Mouse (Mus musculus) retina, postnatal 1 day (tissue): Measurements from ENCODE around the gene Mxd4.

ENCODE experiments used
- DNase-seq: peaks from one replicate; pipeline ENCODE4 v3.0.0-alpha.2; 2012

Mxd4 gene

GRCm38 (mm10) chr5:34187601-34188316 lies at the start of gene Mxd4:
Mxd4 (minus strand) TSS chr5:34187720.
- DNase-seq: peak; percentile 100

- peak; percentile 36 for DNase-seq
These were observed 48.4 kb upstream of the Mxd4 start for GRCm38 (mm10) chr5:34235898-34236420.

DNA sequence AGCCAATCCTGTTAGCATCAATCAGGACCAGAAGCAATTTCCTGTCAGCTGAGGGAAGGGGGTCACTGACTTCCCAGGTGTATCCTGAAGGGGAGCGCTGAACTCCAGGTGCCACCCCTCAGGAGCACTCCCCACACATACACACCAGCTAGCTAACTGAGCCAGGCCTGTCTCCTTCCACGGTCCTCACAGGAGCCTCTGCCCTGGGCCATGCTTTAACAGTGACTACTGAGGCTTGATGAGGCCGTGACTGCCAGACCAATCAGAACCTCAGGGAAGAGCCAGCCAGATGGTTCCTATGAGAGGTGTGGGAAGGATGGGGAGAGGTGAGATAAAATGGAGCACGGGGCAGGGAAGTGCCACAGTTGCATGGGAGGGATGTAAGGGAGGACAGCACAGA lies 47.5 kb upstream of the Mxd4 start:
- DNase-seq: no peak

GRCm38 (mm10) chr5:34233221-34233515 lies 45.6 kb upstream of the Mxd4 start:
- no peak for DNase-seq

GRCm38 (mm10) chr5:34232481-34233220 lies 45.1 kb upstream of the Mxd4 start:
- DNase-seq: no peak

- no peak for DNase-seq
These were observed 44.4 kb upstream of the Mxd4 start for GRCm38 (mm10) chr5:34231901-34232300.

DNA sequence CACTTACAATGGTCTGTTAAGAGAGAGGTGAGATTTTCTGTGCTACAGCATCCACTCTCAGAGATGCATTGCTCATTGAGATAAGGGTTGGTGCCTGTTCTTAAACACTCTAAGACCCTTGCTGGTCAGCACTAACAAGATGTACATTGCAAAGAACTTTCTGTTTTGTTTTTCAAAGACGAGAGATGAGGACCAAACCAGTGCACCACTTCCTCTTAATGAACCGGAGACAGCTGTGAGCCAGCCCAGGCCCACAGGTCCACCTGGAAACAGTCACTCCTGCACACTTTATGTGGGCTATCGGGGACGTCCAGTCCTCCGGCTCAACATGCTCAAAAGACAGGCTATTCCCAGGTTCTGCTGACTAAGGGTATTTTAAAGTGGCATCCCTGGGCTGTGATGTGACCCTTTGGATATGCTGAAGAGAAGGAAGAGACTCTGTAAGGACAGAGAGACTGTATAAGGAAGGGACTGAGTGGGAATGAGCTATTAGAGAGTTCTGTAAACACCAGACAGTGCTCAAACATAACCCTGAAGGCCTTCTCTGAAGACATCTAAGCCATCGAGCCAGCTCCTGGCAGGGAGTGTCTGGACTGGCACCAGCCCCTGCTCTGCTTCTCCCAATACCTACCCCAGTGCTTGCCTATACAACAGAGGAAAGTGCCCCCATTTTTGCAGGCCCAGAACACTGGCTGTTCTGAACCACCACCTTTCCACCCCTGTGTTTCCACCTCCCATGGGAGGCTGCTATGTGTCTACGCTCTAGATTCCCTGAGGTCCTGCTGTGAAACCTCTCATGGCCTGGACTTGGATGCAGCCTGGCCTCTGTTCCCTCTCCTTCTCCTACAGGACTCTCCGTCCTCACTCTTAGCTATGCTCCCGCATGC lies 43.3 kb upstream of the Mxd4 start:
- DNase-seq: no peak

DNA sequence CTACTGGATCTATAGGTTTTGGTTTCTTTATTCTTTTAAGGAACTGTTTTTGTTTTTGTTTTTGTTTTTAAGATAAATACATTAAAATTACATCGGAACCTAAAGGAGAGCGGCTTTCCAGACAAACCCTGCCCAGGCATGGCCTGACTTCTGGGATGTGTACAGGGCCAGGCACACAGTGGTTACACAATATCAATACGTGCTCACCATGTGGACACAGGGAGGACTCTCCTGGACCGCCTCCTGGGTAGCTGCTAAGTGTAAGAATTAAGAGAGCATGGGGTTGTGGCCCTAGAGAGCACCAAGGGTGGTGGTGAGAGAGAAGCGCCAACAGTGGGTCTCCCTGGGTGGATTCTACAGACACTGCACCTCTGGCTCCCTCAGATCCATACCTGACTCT lies 42.0 kb upstream of the Mxd4 start:
- DNase-seq: no peak

GRCm38 (mm10) chr5:34225516-34225915 lies 38.0 kb upstream of the Mxd4 start:
- no peak for DNase-seq

- no peak for DNase-seq
These were observed 37.0 kb upstream of the Mxd4 start for GRCm38 (mm10) chr5:34224515-34224914.

GRCm38 (mm10) chr5:34220001-34220400 lies 32.5 kb upstream of the Mxd4 start:
- DNase-seq: no peak

GRCm38 (mm10) chr5:34218672-34219071 lies 31.2 kb upstream of the Mxd4 start:
- no peak for DNase-seq

- DNase-seq: no peak
These were observed 30.2 kb upstream of the Mxd4 start for GRCm38 (mm10) chr5:34217756-34218155.

GRCm38 (mm10) chr5:34216025-34216424 lies 28.5 kb upstream of the Mxd4 start:
- no peak for DNase-seq

DNA sequence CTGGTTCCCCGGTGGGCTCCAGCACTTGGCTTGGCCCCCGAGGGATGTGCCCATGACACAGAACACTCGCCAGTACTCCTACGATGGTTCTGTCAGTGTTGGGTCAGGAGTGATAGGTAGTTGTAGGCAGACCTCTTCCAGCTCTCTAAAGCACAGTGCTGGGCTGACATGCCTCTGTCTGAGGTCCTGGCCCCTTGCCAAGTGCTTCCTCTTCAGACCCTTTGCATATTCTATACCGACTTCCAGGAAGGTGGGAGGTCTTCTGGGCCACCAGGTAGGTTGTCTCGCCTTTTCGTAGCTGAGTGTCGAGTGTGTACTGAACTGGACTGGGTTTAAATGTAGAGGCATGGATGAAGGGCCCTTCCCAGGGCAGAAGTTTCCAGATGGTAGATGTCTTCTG lies 26.1 kb upstream of the Mxd4 start:
- DNase-seq: no peak

GRCm38 (mm10) chr5:34210279-34210678 lies 22.8 kb upstream of the Mxd4 start:
- DNase-seq: peak; percentile 88

DNA sequence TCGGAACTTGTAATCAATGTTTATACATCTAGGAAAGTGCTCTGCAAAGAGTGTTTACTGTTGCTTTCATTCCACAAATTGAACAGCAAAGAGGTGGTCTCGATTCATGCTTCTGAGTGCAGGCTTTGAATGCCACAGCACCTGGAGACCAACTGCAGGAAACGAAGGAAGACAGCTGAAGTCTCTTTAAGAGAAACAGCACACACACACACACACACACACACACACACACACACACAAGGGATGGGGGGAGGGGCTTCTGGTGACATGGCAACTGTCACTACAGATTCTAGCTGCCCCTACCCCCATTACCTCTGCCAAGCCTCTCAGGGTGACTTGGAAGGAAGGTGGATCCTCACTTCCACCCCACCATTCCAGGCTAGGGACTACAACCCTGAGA lies 20.0 kb upstream of the Mxd4 start:
- DNase-seq: no peak

DNA sequence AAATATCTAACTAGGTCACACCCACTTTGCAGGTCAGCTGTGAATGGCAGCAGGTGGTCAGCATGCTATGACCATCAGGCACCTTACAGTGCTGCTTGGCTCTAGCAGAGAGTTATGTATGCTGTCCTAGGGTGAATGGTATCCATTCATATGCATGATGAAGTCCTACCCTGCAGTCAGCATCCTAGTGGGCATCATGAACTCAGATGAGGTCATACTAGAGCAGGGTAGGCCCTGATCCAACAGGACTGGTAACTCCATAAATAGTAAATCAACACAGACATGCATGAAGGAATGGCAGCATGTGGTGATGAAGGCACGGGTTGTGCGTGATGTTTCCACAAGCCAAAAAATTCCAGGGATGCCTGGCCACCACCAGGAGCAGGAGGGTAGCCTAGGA lies 18.3 kb upstream of the Mxd4 start:
- DNase-seq: no peak

GRCm38 (mm10) chr5:34204911-34205310 lies 17.4 kb upstream of the Mxd4 start:
- no peak for DNase-seq

DNA sequence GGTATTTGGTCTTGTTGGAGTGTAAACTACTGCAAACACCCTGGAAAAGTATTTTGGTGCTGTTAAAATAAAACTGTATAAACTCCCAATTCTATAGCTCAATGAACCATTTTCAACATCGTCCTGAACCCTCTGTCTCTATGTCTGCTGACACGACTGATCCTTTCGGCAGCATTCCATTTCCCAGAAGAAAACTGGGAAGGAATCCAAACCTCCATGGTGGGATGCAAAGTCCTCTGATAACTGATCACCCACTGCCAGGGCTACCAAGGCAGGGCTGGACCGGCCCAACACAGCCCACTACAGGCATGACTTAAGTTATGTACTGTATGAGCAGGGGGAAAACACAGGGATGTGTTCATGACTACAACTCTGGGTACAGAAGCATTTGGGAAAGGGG lies 14.5 kb upstream of the Mxd4 start:
- no peak for DNase-seq

GRCm38 (mm10) chr5:34201396-34201795 lies 13.9 kb upstream of the Mxd4 start:
- no peak for DNase-seq

DNA sequence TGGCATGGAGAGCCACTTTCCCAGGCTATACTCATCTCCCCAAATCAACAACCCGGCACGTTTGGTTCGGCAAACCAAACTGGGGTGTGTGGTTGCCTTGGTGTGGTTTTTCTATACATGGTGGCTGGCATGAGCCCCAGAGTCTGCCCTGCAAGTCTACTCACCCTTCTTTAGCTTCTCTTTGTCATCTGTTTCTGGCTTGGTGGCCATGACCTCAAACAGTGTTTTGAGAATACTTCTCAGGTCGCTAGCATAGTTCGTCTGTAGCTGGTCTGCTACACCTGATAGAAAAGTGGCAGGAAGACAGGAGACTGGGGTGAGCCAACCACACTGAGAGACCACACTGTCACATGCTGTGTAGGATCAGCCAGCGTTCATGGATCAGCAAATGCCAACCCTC lies 11.1 kb upstream of the Mxd4 start:
- DNase-seq: no peak

DNA sequence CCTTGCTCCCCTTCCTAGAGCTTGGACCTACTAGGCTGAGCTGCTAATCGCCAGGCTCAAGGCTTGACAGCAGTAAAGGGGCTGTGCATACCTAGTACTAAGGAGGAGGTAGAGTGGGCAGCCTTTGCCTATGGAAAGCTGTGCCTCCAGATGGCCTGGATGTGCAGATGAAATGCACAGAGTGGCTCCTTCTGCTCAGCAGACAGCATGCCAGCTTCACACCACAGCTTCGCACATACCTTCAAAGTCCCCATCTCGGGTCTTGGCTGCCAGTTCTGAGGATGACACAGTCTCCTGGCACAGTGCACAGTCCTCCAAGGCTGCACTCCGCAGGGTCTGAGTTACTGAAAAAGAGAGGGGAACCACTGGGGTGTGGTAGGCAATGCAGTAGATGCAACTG lies 9.7 kb upstream of the Mxd4 start:
- no peak for DNase-seq

GRCm38 (mm10) chr5:34196423-34196822 lies 8.9 kb upstream of the Mxd4 start:
- DNase-seq: no peak
